In genomic region chr17:49085111-49085510, GRCm38 (mm10) we compare ENCODE assay signal across 8 mouse cellular contexts.
"Had no signal": no experiment of that assay in that cellular context is flagged by ENCODE, and none has a peak within 500 bp of the region (broad histone marks: within the 10 kb centered on the region; RNA-seq: fewer than 3 reads in every experiment).

No protein-coding gene starts in this region.

- DNase-seq: kidney, adult 2 months; kidney, postnatal 14 days; lung, adult 2 months; lung, postnatal 36 days; midbrain, embryonic 14.5 days; retina, postnatal 1 day; thymus, adult 2 months; thymus, postnatal 25 days had no signal
